Mouse (Mus musculus) forebrain, embryonic 10.5 days (tissue): ENCODE data around the gene Iqcd. TPM values are rescaled to one million over a fixed set of nuclear protein-coding genes. Genes with fewer than 3 reads are reported as not detected.

ENCODE experiments used
- DNase-seq: peaks from one replicate; pipeline ENCODE4 v3.0.0-alpha.2; 2017; ENCODE audit warnings: low spot score; ENCODE audit errors: extremely low spot score
- H3K27ac ChIP-seq: fragments of 300-500 bp; sonication (generic); 2 replicates; pipeline ENCODE4 v1.5.1; 2016; ENCODE audit warnings: mild to moderate bottlenecking
- H3K27me3 ChIP-seq: fragments of 300-500 bp; sonication (generic); 2 replicates; pipeline ENCODE4 v1.6.1; 2016; ENCODE audit warnings: mild to moderate bottlenecking; ENCODE audit not compliant: poor library complexity, severe bottlenecking
- H3K36me3 ChIP-seq: fragments of 300-500 bp; sonication (generic); replicated peaks from 2 replicates; pipeline ENCODE4 v1.6.1; 2016; ENCODE audit warnings: mild to moderate bottlenecking, moderate library complexity
- H3K4me1 ChIP-seq: fragments of 300-500 bp; sonication (generic); 2 replicates; pipeline ENCODE4 v1.6.1; 2016
- H3K4me3 ChIP-seq: fragments of 300-500 bp; sonication (generic); 2 replicates; pipeline ENCODE4 v1.5.1; 2016; ENCODE audit warnings: mild to moderate bottlenecking, moderate library complexity
- H3K9me3 ChIP-seq: fragments of 300-500 bp; sonication (generic); 2 replicates; pipeline ENCODE4 v1.6.1; 2016; ENCODE audit warnings: mild to moderate bottlenecking, moderate library complexity
- WGBS: fragments of 180-500 bp; shearing (Covaris S2); methylation state at CpG from one replicate; pipeline ENCODE4 v1.1.7; 2016; 5-methylcytosine and 5-hydroxymethylcytosine counted together
- polyA plus RNA-seq: library from polyadenylated mRNA; unstranded; fragments of >200 nt; fragmentation: Nextera tagmentation; extraction: Ambion mirVana; gene quantifications from 2 replicates; pipeline ENCODE4 v1.2.1, GENCODE M21; 2016

Iqcd gene
- polyA plus RNA-seq, 1 experiment from 2014 or later: 0.84 TPM

DNA sequence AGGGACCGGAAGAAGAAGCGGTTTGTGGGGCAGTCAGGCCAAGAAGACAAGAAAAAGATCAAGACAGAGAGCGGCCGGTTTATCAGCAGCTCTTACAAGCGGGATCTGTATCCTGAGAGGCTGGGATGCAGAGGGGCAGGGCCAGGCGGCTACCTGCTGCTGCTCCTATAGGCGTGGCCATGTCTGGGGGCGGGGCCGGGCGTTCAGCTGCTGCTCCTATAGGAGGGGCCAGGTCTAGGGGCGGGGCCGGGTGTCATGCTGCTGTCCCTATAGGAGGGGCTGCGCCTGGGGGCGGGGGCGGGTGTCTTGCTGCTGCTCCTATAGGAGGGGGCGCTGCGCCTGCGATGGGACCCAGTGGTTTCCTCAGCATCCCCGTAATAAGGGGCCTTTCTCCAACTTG is 37.6 kb downstream of the Iqcd start:
- peaks cover 20% of the 10 kb centered on the region for H3K27me3 ChIP-seq
- peaks cover 18% of the 10 kb centered on the region for H3K4me1 ChIP-seq
- H3K36me3 ChIP-seq: peaks cover 76% of the 10 kb centered on the region
- peak; percentile 75 for DNase-seq
- H3K4me3 ChIP-seq: no peak overlapping the region
- 24% methylated on average over 19 of the region's 19 CpGs for WGBS
- H3K27ac ChIP-seq: no peak overlapping the region
- no peaks in the 10 kb centered on the region; the same call in 1 of the 2 replicates for H3K9me3 ChIP-seq

DNA sequence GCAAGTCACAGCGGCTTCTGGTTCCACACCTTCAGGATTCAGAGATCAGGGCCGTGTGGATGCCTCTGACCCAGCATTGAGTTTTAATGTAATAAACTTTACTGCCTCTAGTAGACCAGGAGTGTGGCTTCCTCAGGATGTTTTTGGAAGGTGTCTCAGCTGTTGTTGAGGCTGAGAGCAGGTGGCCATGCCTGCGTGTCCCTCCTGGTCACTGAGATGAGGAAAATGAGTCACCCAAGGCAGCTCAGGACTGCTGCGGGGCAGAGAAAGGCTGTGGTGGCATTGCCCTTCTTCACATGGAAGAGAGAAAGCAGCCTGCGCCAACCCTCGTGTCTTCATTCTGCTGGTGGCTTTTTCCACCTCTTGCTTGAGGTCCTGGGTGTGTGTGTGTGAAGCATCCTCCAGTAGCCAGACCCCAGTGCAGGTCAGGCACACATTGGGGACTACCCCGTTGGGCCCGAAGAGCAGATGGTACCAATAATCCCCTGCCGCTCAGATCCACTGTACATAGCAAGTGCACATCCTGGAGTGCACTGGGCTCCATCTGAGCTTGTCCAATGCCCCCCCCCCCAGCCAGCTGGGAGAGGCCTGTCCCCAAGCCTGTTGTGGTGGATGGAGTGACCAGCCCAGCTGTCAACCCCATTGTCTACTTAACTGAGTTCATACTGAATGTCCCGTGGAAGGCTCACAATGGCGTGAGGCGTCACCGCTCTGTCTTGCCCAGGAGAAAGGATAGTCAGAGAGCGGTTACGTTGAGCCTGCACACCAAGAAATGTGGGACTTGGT is 38.9 kb downstream of the Iqcd start:
- Histone ChIP-seq H3K4me3 (no peak overlapping the region), H3K27me3 (peaks cover 33% of the 10 kb centered on the region), H3K36me3 (peaks cover 63% of the 10 kb centered on the region), H3K9me3 (peaks cover 11% of the 10 kb centered on the region), H3K27ac (no peak overlapping the region), H3K4me1 (peaks cover 19% of the 10 kb centered on the region)
- DNase-seq: no peak
- 91% methylated on average over 15 of the region's 15 CpGs for WGBS

DNA sequence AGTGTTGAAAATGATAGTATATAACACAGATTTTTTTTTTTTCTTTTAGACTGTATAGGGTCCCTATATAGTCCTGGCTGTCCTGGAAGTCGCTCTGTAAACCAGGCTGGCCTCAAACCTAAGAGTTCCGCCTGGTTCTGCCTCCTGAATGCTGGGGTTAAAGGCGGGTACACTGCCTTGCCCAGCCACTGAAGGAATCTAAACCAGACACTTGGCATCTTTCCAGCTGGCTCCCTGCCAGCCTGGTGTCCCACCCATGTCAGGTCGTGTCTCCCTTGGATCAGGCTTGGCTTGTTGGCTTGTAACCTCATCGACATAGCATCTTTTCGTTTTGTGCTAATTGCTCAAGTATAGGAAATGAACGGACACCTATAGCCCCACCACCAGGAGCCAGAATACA is 39.8 kb downstream of the Iqcd start:
- Histone ChIP-seq H3K27ac (no peak overlapping the region), H3K36me3 (peaks cover 54% of the 10 kb centered on the region), H3K27me3 (peaks cover 33% of the 10 kb centered on the region), H3K4me3 (no peak overlapping the region), H3K4me1 (peaks cover 19% of the 10 kb centered on the region), H3K9me3 (peaks cover 11% of the 10 kb centered on the region)
- DNase-seq: no peak
- 89% methylated on average over 7 of the region's 7 CpGs for WGBS

DNA sequence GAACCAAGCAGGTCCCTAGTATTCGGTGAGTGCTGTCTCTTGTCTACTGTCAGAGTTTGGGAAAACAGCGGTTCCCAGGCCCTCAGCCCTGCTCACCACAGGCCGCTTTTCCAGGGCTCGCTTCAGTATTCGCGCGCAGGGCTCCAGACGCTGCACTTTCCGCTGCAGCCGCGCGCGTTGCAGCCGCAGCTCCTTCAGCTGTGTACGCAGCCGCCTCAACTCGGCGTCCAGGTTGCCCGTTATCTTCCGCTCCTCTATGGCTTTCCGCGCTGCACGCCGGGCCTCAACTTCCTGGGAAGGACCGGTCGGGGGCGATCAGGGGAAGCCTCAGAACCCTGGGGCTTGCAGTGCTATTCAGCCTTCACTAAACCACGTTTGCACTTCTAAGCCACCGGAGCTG is 42.3 kb downstream of the Iqcd start:
- H3K9me3 ChIP-seq: peaks cover 11% of the 10 kb centered on the region
- DNase-seq: no peak
- H3K27ac ChIP-seq: no peak overlapping the region
- peaks cover 16% of the 10 kb centered on the region for H3K4me1 ChIP-seq
- H3K27me3 ChIP-seq: peaks cover 33% of the 10 kb centered on the region
- peak overlapping the region; percentile 37 for H3K4me3 ChIP-seq
- WGBS: 10% methylated on average over 29 of the region's 29 CpGs
- H3K36me3 ChIP-seq: peaks cover 29% of the 10 kb centered on the region

DNA sequence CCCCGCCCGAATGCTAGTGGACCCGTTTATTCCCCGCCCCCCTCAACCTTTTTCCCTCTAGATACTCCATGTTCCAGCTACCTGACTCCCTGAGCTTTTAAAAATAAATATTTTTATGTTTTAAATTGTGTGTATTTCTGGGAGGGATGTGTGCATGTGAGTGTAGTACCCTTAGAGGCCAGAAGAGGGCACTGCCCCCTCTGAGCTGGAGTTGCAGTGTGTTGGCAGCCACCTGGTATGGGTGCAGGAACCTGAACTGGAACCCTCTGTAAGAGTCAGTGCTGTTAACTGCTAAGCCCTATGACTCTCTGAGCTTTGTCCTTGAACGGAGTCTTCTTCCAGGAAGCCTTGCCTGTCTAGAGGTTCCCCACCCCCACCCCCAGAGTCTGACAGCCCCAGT is 43.1 kb downstream of the Iqcd start:
- no peak overlapping the region for H3K4me3 ChIP-seq
- H3K27ac ChIP-seq: no peak overlapping the region
- H3K27me3 ChIP-seq: peaks cover 33% of the 10 kb centered on the region
- H3K9me3 ChIP-seq: peaks cover 11% of the 10 kb centered on the region
- H3K4me1 ChIP-seq: peaks cover 10% of the 10 kb centered on the region
- no peak for DNase-seq
- WGBS: 90% methylated on average over 5 of the region's 5 CpGs
- peaks cover 21% of the 10 kb centered on the region for H3K36me3 ChIP-seq

DNA sequence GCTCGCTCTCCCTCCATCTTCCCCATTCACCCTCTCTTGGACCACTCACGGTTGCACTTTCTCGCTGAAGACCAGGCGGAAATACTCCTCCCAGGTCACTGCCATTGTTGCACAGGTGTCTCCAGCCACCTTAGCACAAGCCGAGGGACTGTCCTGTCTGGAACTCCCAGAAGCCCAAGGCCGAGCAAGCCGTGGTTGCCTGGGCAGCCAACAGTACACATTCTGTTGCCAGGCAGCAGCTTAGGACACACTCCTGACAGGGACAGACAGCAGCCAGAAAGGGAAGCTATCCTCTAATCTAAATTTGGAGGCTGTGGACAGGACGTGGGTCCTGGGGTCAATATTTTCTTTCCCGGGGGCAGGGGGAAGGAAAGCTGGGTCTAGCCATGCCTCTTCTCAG is 45.3 kb downstream of the Iqcd start, which contains the start of gene Cfap73:
Gene Cfap73, minus strand, starts transcription at position 105 of the 400 bp plus-strand sequence.
- H3K36me3 ChIP-seq: no peaks in the 10 kb centered on the region
- no peak within 1 kb of the TSS for H3K27ac ChIP-seq
- 76% methylated on average over 9 of the region's 9 CpGs for WGBS
- no peak within 1 kb of the TSS for H3K4me3 ChIP-seq
- peaks cover 33% of the 10 kb centered on the region for H3K27me3 ChIP-seq
- DNase-seq: no peak
- peaks cover 11% of the 10 kb centered on the region for H3K9me3 ChIP-seq
- peaks cover 8% of the 10 kb centered on the region for H3K4me1 ChIP-seq

DNA sequence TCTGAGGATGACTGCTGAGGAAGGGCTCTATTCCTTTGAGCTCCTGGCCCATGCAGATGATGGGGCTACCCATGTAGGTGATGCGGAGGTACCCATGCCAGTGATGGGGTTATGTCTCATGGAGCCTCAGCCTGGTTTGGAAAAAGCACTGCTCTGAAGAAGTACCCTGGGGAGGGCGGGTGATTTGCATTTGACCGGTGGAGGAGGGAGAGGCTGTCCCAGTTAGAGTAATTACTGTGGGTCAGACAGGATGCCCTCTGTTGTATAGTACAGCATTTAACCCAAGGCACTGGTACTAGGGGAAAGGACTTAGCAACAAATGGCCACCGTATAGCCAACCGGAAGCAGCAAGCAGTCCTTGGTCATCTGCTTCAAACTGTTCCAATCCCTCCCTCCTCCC is 46.0 kb downstream of the Iqcd start:
- peaks cover 8% of the 10 kb centered on the region for H3K4me1 ChIP-seq
- H3K27ac ChIP-seq: no peak overlapping the region
- WGBS: 53% methylated on average over 5 of the region's 5 CpGs

DNA sequence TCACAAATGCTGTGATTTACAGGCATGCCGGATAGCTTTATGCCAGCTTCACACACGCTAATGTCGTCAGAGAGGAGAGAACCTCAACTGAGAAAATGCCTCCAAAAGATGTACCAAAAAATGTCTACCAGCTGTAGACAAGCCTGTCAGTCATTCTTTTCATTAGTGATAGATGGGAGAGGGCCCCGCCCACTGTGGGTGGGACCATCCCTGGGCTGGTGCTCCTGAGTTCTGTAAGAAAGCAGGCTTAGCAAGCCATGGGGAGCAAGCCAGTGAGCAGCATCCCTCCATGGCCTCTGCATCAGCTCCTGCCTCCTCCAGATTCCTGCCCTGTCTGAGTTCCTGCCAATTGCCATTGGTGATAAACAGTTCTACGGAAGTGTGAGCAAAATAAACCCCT is 46.8 kb downstream of the Iqcd start:
- DNase-seq: no peak
- Histone ChIP-seq H3K27ac (no peak overlapping the region), H3K4me1 (peaks cover 8% of the 10 kb centered on the region), H3K9me3 (peaks cover 11% of the 10 kb centered on the region), H3K36me3 (no peaks in the 10 kb centered on the region), H3K4me3 (no peak overlapping the region), H3K27me3 (peaks cover 20% of the 10 kb centered on the region)
- WGBS: 89% methylated on average over 5 of the region's 5 CpGs

More for the DNA sequence above, 46.0 kb downstream of the Iqcd start:
- no peaks in the 10 kb centered on the region for H3K36me3 ChIP-seq
- no peak overlapping the region for H3K4me3 ChIP-seq
- DNase-seq: no peak
- peaks cover 28% of the 10 kb centered on the region for H3K27me3 ChIP-seq
- H3K9me3 ChIP-seq: peaks cover 11% of the 10 kb centered on the region

DNA sequence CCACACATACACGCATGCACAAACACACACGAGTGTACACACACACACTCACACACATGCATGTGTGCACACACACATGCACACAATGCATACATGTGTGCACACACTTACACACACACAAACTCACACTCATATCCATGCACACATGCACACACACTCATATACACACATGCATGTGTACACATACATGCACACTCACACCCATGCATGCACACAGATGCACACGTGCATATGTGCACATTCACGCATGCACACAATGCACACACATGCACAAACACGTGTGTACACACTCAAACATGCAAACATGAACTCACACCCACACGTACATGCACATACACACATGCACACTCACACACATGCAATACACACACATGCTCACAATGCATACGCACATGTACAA is 51.3 kb downstream of the Iqcd start:
- Histone ChIP-seq H3K9me3 (no peaks in the 10 kb centered on the region), H3K27ac (no peak overlapping the region), H3K4me3 (no peak overlapping the region), H3K4me1 (no peaks in the 10 kb centered on the region), H3K36me3 (no peaks in the 10 kb centered on the region), H3K27me3 (no peaks in the 10 kb centered on the region; the same call in 1 of the 2 replicates)
- no peak for DNase-seq
- WGBS: 92% methylated on average over 7 of the region's 7 CpGs

DNA sequence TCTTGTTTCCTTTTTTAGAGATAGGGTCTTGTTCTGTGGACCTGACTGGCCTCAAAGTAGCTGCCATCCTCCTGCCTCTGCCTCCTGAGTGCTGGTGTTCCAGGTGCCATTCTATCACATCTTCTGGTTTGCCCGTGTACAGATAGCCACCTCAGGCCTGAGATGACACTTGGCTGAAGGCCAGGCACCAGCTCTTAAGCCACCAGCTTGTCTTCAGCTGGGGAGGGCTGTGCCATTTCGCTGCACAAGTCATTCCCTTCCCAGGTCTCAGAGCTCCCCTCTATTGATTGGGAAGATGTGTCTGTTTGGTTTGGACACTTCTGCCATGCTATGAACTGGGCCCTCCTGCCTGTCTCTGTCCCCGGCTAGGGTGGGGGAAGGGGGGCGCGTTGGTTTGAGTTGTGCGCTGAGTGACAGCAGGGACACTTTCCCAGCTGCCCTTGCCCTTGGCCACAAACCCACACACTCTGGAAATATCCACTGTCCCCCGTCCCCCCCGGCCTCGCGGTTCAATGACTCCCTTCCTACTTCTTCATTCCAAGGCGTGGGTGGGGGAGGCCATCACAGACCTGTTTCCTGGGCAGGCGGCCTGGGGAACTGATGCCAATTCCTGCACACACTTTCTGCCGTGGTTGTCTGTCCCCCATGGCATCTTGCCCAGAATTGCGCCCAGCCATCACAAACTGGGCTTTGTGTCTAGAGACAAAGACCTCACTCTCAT is 54.7 kb downstream of the Iqcd start:
- peaks cover 28% of the 10 kb centered on the region for H3K27me3 ChIP-seq
- no peaks in the 10 kb centered on the region for H3K36me3 ChIP-seq
- no peak for DNase-seq
- H3K4me3 ChIP-seq: no peak overlapping the region
- WGBS: 81% methylated on average over 14 of the region's 14 CpGs
- H3K9me3 ChIP-seq: no peaks in the 10 kb centered on the region
- no peak overlapping the region for H3K27ac ChIP-seq
- peaks cover 3% of the 10 kb centered on the region for H3K4me1 ChIP-seq

DNA sequence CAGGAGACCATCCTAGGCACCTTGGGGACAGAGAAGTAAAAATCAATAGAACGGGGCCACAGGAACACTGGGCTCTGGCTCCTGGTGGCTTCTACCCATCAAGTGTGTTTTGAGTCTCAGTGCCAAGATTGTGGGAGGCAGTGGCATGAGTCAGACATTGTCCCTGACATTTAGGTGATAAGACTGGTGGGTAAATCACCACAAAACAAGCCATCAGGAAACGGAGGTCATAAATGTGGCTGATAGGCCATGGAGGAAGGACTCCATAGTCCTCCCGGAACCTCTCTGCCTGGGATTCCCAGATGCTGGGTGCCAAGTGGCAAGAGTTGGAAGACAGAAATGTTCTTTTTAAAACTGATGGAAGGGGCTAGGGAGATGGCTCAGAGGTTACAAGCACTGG is 55.4 kb downstream of the Iqcd start:
- no peaks in the 10 kb centered on the region for H3K9me3 ChIP-seq

DNA sequence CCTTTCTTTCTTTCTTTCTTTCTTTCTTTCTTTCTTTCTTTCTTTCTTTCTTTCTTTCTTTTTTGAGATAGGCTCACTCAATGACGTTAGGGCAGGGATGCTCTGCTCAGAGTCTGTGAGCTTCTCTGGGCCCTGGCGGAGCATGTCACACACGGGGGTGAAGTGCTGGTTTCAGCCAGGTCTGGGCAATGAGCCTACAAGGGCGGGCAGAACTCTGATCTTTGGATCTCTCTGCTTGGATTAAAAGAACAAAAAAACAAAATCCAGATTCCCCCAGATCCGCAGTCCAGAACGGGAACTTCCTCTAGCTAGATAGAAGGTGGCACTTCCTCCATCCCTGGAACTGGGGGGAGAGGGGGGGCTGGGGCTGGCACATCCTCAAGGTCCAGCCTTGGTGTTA is 57.0 kb downstream of the Iqcd start:
- H3K36me3 ChIP-seq: no peaks in the 10 kb centered on the region
- H3K9me3 ChIP-seq: no peaks in the 10 kb centered on the region
- H3K27me3 ChIP-seq: peaks cover 52% of the 10 kb centered on the region
- H3K4me3 ChIP-seq: no peak overlapping the region
- H3K27ac ChIP-seq: no peak overlapping the region
- H3K4me1 ChIP-seq: peaks cover 15% of the 10 kb centered on the region
- WGBS: 76% methylated on average over 6 of the region's 6 CpGs
- DNase-seq: no peak

More for the DNA sequence above, 55.4 kb downstream of the Iqcd start:
- no peak for DNase-seq
- H3K27me3 ChIP-seq: peaks cover 35% of the 10 kb centered on the region
- 91% methylated on average over 3 of the region's 3 CpGs for WGBS
- peaks cover 10% of the 10 kb centered on the region for H3K4me1 ChIP-seq
- no peak overlapping the region for H3K4me3 ChIP-seq
- no peak overlapping the region for H3K27ac ChIP-seq
- H3K36me3 ChIP-seq: no peaks in the 10 kb centered on the region

DNA sequence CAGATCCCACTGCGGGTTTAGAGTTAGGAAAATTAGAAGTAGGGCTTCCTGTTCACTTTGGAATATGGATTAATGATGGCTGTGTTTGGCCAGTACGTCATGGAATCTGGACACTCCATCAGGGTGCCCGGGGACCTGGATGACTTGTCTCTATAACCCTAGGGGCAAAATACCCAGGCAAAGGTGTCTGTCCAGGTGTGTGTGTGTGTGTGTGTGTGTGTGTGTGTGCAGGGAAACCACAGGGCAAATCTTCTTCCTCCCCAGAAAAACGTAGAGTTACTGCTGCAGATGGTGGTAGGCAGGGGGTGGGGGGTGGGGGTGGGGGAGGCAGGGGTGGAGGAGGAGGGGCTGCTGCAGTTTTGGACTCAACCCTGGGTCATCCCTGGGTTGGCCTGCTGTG is 58.5 kb downstream of the Iqcd start:
- 71% methylated on average over 4 of the region's 4 CpGs for WGBS
- Histone ChIP-seq H3K4me3 (no peak overlapping the region), H3K27ac (no peak overlapping the region), H3K27me3 (peaks cover 67% of the 10 kb centered on the region), H3K9me3 (no peaks in the 10 kb centered on the region), H3K4me1 (peaks cover 15% of the 10 kb centered on the region), H3K36me3 (no peaks in the 10 kb centered on the region)
- no peak for DNase-seq
